ENCODE assay signal across 16 mouse cellular contexts in the genomic region with DNA sequence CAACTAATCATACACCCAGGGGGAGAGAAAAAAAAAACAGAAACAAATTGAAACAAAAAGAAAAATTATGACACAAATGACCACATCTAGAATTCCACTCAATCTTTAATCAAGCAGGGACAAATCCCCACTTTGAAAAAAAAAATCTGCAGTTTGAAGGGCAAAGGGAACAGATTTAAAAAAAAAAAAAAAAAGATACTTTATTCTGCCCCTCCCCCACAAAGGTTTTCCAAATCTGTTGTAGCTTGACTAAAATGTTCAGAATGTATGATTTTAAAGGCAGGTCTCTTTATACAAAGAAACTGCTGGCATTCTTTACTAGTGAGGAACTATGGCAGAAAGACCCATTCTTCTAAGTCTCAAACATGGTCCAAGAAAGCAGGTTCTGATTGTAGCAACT.
"Had no signal": no experiment of that assay in that cellular context is flagged by ENCODE, and none has a peak within 500 bp of the region (broad histone marks: within the 10 kb centered on the region; RNA-seq: fewer than 3 reads in every experiment).

No protein-coding gene starts in this region.

- H3K9ac ChIP-seq: neural tube, embryonic 12.5 days; neural tube, embryonic 13.5 days; neural tube, embryonic 15.5 days; stomach, embryonic 15.5 days had no signal

- DNase-seq: retina, postnatal 1 day; right cerebral cortex, adult 18-20 months; right cerebral cortex, postnatal 14 days; right cerebral cortex, postnatal 25 days; right cerebral cortex, postnatal 4 days; spleen, adult 18-20 months; thymus, adult 2 months; thymus, postnatal 14 days; thymus, postnatal 25 days; thymus, postnatal 36 days; thymus, postnatal 4 days had no signal

- H3K27ac ChIP-seq: neural tube, embryonic 12.5 days; neural tube, embryonic 13.5 days; neural tube, embryonic 15.5 days; stomach, embryonic 15.5 days; stomach, postnatal 0 days had no signal

- H3K9me3 ChIP-seq: neural tube, embryonic 12.5 days; neural tube, embryonic 13.5 days; neural tube, embryonic 15.5 days; stomach, embryonic 15.5 days had no signal

- H3K4me3 ChIP-seq: neural tube, embryonic 12.5 days; neural tube, embryonic 13.5 days; neural tube, embryonic 15.5 days; stomach, embryonic 15.5 days had no signal

- H3K27me3 ChIP-seq: neural tube, embryonic 12.5 days; neural tube, embryonic 13.5 days; neural tube, embryonic 15.5 days; stomach, embryonic 15.5 days had no signal

- H3K4me1 ChIP-seq: neural tube, embryonic 12.5 days; neural tube, embryonic 13.5 days; neural tube, embryonic 15.5 days; stomach, embryonic 15.5 days had no signal
